Mouse (Mus musculus): ENCODE measurements around the gene Cfap46. TPM values are rescaled to one million over a fixed set of nuclear protein-coding genes. Genes with fewer than 3 reads are reported as not detected.
"Not testable (repeated sequence)": the region's sequence is repeated elsewhere in the genome, so short reads cannot be mapped to it uniquely, and the experiment has no call there.

Cfap46 gene
- polyA plus RNA-seq, 1 experiment from 2014 or later, result 3.4 TPM

DNA sequence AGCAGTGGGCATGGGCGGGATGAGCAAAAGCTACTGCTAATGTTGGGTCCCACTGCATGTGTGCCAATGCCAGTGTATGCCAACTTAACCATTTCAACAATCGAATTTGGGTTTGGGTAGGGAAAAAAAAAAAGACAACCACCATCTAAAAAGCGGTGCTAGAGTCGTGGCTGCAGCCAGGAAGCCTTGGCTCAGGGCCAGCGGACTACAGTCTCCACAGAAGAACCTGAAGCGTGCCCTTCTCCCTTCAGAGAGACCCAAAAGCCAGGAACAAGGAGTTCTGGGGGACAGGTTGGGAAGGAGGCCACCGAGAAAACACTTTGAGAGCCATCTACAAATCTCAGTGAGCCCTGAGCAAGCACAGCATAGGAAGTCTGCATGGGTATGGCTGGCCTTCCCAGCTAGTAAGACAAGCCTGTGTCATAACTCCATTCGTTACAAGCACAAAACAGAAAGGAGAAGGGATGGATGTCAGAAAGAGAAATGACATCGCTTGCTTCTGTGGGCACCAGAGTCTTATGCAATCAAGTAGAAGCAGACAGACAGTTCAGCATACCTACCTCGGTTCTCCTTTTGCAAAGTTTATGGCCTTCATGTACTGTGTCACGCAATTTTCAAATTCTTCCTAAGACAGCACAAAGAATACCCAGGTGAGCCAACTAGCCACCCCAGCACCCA lies 1.6 kb downstream of the Cfap46 start:
- H3K4me1 ChIP-seq (ENCODE audit: control insufficient read depth, insufficient read depth, low read depth, low read length), result peaks cover 8% of the 10 kb centered on the region
- H3K4me3 ChIP-seq (ENCODE audit: low read length), result no peak overlapping the region
- H3K27ac ChIP-seq (ENCODE audit: low read depth, low read length), result no peak overlapping the region
- no peak overlapping the region for H3K4me2 ChIP-seq (ENCODE audit: low read length)
- no peaks in the 10 kb centered on the region for H3K9me3 ChIP-seq (ENCODE audit: control insufficient read depth, low read length)
- WGBS, result 76% methylated on average over 11 of the region's 11 CpGs
- H3K9ac ChIP-seq (ENCODE audit: low read depth, low read length), result no peak overlapping the region
- no peak for ATAC-seq
- no peaks in the 10 kb centered on the region for H3K27me3 ChIP-seq (replicated peaks; ENCODE audit: control insufficient read depth, insufficient read depth, low read length)
- H3K36me3 ChIP-seq (ENCODE audit: control insufficient read depth, insufficient read depth, low read length), result no peaks in the 10 kb centered on the region

DNA sequence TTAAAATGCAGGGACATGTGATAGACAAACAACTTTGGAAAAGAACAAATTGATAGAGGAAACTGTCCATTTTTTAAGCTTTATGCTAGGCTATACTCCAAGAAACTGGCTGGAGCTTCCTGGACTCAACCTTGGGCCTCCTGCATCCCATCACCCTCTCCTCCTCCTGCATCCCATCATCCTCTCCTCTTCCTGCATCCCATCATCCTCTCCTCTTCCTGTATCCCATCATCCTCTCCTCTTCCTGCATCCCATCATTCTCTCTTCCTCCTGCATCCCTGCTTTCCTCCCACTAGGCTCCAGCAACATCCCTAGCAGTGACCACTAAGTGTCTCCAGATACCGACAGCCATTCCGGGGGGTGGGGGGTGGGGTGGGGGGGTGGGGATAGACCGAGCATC lies 7.2 kb downstream of the Cfap46 start:
- no peak overlapping the region for H3K4me2 ChIP-seq (ENCODE audit: low read length)
- no peaks in the 10 kb centered on the region for H3K4me1 ChIP-seq (ENCODE audit: control insufficient read depth, insufficient read depth, low read depth, low read length)
- H3K27ac ChIP-seq (ENCODE audit: low read depth, low read length), result no peak overlapping the region
- no peak overlapping the region for H3K9ac ChIP-seq (ENCODE audit: low read depth, low read length)
- ATAC-seq, result no peak
- H3K36me3 ChIP-seq (ENCODE audit: control insufficient read depth, insufficient read depth, low read length), result no peaks in the 10 kb centered on the region
- H3K27me3 ChIP-seq (replicated peaks; ENCODE audit: control insufficient read depth, insufficient read depth, low read length), result no peaks in the 10 kb centered on the region
- WGBS, result 84% methylated on average over 3 of the region's 3 CpGs
- H3K9me3 ChIP-seq (ENCODE audit: control insufficient read depth, low read length), result no peaks in the 10 kb centered on the region
- no peak overlapping the region for H3K4me3 ChIP-seq (ENCODE audit: low read length)

- H3K27ac ChIP-seq (ENCODE audit: low read depth, low read length), result no peak overlapping the region
- ATAC-seq, result no peak
- no peak overlapping the region for H3K4me2 ChIP-seq (ENCODE audit: low read length)
- H3K4me1 ChIP-seq (ENCODE audit: control insufficient read depth, insufficient read depth, low read depth, low read length), result no peaks in the 10 kb centered on the region
- no peaks in the 10 kb centered on the region for H3K36me3 ChIP-seq (ENCODE audit: control insufficient read depth, insufficient read depth, low read length)
- H3K9ac ChIP-seq (ENCODE audit: low read depth, low read length), result no peak overlapping the region
- H3K4me3 ChIP-seq (ENCODE audit: low read length), result no peak overlapping the region
- 69% methylated on average over 8 of the region's 8 CpGs for WGBS
- H3K27me3 ChIP-seq (replicated peaks; ENCODE audit: control insufficient read depth, insufficient read depth, low read length), result no peaks in the 10 kb centered on the region
- H3K9me3 ChIP-seq (ENCODE audit: control insufficient read depth, low read length), result no peaks in the 10 kb centered on the region
Observed at GRCm38 (mm10) chr7:139666871-139667270, 16.7 kb downstream of the Cfap46 start.

DNA sequence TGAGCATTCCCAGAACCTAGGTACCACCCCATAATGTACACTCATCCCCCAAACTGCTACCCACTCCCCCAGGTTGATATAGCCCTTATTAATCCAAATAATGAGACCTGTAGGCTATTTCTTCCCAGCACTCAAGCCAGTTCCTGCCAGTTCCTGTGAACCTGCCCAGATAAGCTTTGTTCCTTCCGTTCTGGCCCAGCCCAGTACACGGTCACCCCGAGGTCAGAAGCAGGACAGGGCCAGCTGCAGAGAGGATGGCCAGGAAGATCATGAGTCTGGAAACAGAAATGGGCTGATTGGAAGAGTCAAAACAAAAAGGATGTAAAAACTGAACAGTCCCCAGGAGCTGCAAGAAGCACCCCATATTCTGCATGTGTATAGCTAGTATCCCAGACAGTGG lies 20.3 kb downstream of the Cfap46 start:
- Histone ChIP-seq H3K4me2 (ENCODE audit: low read length) (no peak overlapping the region), H3K27me3 (replicated peaks; ENCODE audit: control insufficient read depth, insufficient read depth, low read length) (no peaks in the 10 kb centered on the region), H3K27ac (ENCODE audit: low read depth, low read length) (no peak overlapping the region), H3K36me3 (ENCODE audit: control insufficient read depth, insufficient read depth, low read length) (no peaks in the 10 kb centered on the region), H3K9ac (ENCODE audit: low read depth, low read length) (no peak overlapping the region), H3K4me3 (ENCODE audit: low read length) (no peak overlapping the region), H3K4me1 (ENCODE audit: control insufficient read depth, insufficient read depth, low read depth, low read length) (no peaks in the 10 kb centered on the region), H3K9me3 (ENCODE audit: control insufficient read depth, low read length) (no peaks in the 10 kb centered on the region)
- no peak for ATAC-seq
- 72% methylated on average over 3 of the region's 3 CpGs for WGBS

DNA sequence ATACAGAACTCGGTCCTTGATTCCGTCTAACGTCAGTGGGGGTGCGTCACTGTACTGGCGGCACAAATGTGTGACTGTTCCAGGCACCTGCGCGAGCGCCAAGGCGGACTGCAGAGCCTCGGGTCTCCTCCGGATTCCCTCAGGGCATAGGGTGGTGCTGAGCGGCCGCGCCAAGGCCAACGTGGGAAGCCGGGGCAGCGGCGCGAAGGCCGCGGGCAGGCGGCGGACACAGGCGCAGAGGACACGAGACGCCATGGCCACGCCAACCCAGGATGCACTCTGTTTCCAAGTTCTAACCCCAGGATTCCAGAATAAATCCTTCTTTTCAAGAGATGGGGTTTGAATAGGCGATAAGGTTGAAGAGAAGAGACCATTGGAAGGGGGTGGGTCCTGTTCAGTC lies 23.7 kb downstream of the Cfap46 start:
- H3K27ac ChIP-seq (ENCODE audit: low read depth, low read length); ATAC-seq; H3K4me1 ChIP-seq (ENCODE audit: control insufficient read depth, insufficient read depth, low read depth, low read length); H3K4me3 ChIP-seq (ENCODE audit: low read length); H3K36me3 ChIP-seq (ENCODE audit: control insufficient read depth, insufficient read depth, low read length); H3K4me2 ChIP-seq (ENCODE audit: low read length); H3K9ac ChIP-seq (ENCODE audit: low read depth, low read length); H3K9me3 ChIP-seq (ENCODE audit: control insufficient read depth, low read length); H3K27me3 ChIP-seq (replicated peaks; ENCODE audit: control insufficient read depth, insufficient read depth, low read length): not testable (repeated sequence)
- 93% methylated on average over 24 of the region's 28 CpGs for WGBS

DNA sequence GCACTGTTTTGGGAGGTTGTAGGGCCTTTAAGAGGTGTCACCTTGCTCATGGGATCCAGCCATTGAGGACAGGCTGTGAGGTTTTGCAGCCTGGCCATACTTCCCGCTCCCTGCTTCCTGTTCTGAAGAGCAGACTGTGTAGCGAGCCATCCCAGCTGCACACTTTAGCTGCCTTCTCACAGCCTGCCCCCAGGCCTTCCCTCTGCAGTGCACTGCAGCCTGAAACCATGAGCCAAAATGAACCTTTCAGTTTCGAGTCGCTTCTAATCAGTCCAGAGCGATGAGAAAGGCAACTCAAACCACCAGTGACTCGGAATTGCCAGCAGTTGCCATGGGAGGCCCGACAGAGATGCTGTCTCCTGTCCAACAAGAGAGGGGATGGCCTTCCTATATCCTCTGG lies 33.9 kb downstream of the Cfap46 start:
- ATAC-seq, result no peak
- Histone ChIP-seq H3K27me3 (replicated peaks; ENCODE audit: control insufficient read depth, insufficient read depth, low read length) (no peaks in the 10 kb centered on the region), H3K27ac (ENCODE audit: low read depth, low read length) (no peak overlapping the region), H3K4me2 (ENCODE audit: low read length) (no peak overlapping the region), H3K4me3 (ENCODE audit: low read length) (no peak overlapping the region), H3K4me1 (ENCODE audit: control insufficient read depth, insufficient read depth, low read depth, low read length) (no peaks in the 10 kb centered on the region), H3K9ac (ENCODE audit: low read depth, low read length) (no peak overlapping the region), H3K9me3 (ENCODE audit: control insufficient read depth, low read length) (no peaks in the 10 kb centered on the region), H3K36me3 (ENCODE audit: control insufficient read depth, insufficient read depth, low read length) (no peaks in the 10 kb centered on the region)
- 74% methylated on average over 7 of the region's 7 CpGs for WGBS

- WGBS, result 43% methylated on average over 10 of the region's 10 CpGs
- ATAC-seq, result 0 out of 2 replicates have a peak, but pooled peaks have one; percentile 37
- no peaks in the 10 kb centered on the region for H3K9me3 ChIP-seq (ENCODE audit: control insufficient read depth, low read length)
Observed at GRCm38 (mm10) chr7:139648107-139648824, 35.4 kb downstream of the Cfap46 start.

GRCm38 (mm10) chr7:139633393-139633792 lies 50.2 kb downstream of the Cfap46 start:
- 78% methylated on average over 2 of the region's 2 CpGs for WGBS
- H3K9ac ChIP-seq (ENCODE audit: low read depth, low read length), result no peak overlapping the region
- no peak overlapping the region for H3K4me2 ChIP-seq (ENCODE audit: low read length)
- H3K4me1 ChIP-seq (ENCODE audit: control insufficient read depth, insufficient read depth, low read depth, low read length), result no peaks in the 10 kb centered on the region
- no peaks in the 10 kb centered on the region for H3K36me3 ChIP-seq (ENCODE audit: control insufficient read depth, insufficient read depth, low read length)
- H3K9me3 ChIP-seq (ENCODE audit: control insufficient read depth, low read length), result no peaks in the 10 kb centered on the region
- ATAC-seq, result no peak
- no peaks in the 10 kb centered on the region for H3K27me3 ChIP-seq (replicated peaks; ENCODE audit: control insufficient read depth, insufficient read depth, low read length)
- H3K4me3 ChIP-seq (ENCODE audit: low read length), result no peak overlapping the region
- H3K27ac ChIP-seq (ENCODE audit: low read depth, low read length), result no peak overlapping the region

More at GRCm38 (mm10) chr7:139648107-139648824, 35.4 kb downstream of the Cfap46 start:
- H3K4me1 ChIP-seq (ENCODE audit: control insufficient read depth, insufficient read depth, low read depth, low read length), result no peaks in the 10 kb centered on the region
- no peak overlapping the region for H3K4me3 ChIP-seq (ENCODE audit: low read length)
- H3K36me3 ChIP-seq (ENCODE audit: control insufficient read depth, insufficient read depth, low read length), result no peaks in the 10 kb centered on the region
- H3K27me3 ChIP-seq (replicated peaks; ENCODE audit: control insufficient read depth, insufficient read depth, low read length), result no peaks in the 10 kb centered on the region
- no peak overlapping the region for H3K27ac ChIP-seq (ENCODE audit: low read depth, low read length)
- no peak overlapping the region for H3K9ac ChIP-seq (ENCODE audit: low read depth, low read length)
- no peak overlapping the region for H3K4me2 ChIP-seq (ENCODE audit: low read length)

DNA sequence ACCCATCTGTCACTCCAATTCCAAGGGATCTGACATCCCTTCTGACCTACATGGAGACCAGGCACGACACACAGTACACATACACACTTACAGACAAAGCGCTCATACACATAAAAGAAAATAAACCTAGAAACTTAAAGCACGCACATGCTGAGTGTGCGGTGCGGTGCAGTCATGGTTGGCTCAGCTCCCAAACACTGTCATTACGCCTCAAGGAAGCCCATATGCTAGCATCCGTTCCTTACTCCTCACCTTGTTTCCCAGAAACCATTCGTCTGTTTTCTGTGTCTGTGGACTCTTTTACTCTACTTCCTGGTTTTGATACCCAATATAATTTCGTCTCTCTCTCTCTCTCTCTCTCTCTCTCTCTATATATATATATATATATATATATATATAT lies 58.5 kb downstream of the Cfap46 start:
- Histone ChIP-seq H3K27me3 (replicated peaks; ENCODE audit: control insufficient read depth, insufficient read depth, low read length) (no peaks in the 10 kb centered on the region), H3K4me3 (ENCODE audit: low read length) (no peak overlapping the region), H3K9ac (ENCODE audit: low read depth, low read length) (no peak overlapping the region), H3K9me3 (ENCODE audit: control insufficient read depth, low read length) (no peaks in the 10 kb centered on the region), H3K4me2 (ENCODE audit: low read length) (no peak overlapping the region), H3K36me3 (ENCODE audit: control insufficient read depth, insufficient read depth, low read length) (no peaks in the 10 kb centered on the region), H3K27ac (ENCODE audit: low read depth, low read length) (no peak overlapping the region), H3K4me1 (ENCODE audit: control insufficient read depth, insufficient read depth, low read depth, low read length) (no peaks in the 10 kb centered on the region)
- ATAC-seq, result no peak
- WGBS, result 80% methylated on average over 9 of the region's 9 CpGs
